17 mouse cellular contexts compared by ENCODE assay signal in genomic region chr6:91646822-91647221, GRCm38 (mm10). TPM values are rescaled to one million over a fixed set of nuclear protein-coding genes. Genes with fewer than 3 reads are reported as not detected.
A peak's percentile ranks its signal among the peaks of the same experiment; 100 is the strongest.
DNase-seq lines count a peak whose midpoint lies in the region; ATAC-seq and TF ChIP-seq lines count a peak whose summit lies in the region.
"Had no signal": no experiment of that assay in that cellular context is flagged by ENCODE, and none has a peak within 500 bp of the region (broad histone marks: within the 10 kb centered on the region; RNA-seq: fewer than 3 reads in every experiment).

No protein-coding gene starts in this region.

- no peaks in the 10 kb centered on the region for H3K9me3 ChIP-seq in heart, embryonic 10.5 days
- no peaks in the 10 kb centered on the region for H3K9me3 ChIP-seq in hindbrain, embryonic 10.5 days
- no peaks in the 10 kb centered on the region for H3K9me3 ChIP-seq in hindbrain, embryonic 12.5 days (replicated peaks)
- H3K9me3 ChIP-seq in kidney, embryonic 15.5 days (replicated peaks) = no peaks in the 10 kb centered on the region
- H3K9me3 ChIP-seq: forebrain, embryonic 15.5 days had no signal

- TF ChIP-seq CTCF in heart, adult 2 months (IDR thresholded peaks at IDR 0.05) = no peak
- no peak for TF ChIP-seq CTCF in C2C12 (IDR thresholded peaks at IDR 0.05; ENCODE audit: control insufficient read depth, insufficient read depth, insufficient read length)

- intact Hi-C loops in heart, adult 2 months (cut with DNase I) = no loop called here

- DNase-seq in heart, embryonic 10.5 days (ENCODE audit: low spot score) = no peak
- no peak for DNase-seq in heart, adult 2 months
- DNase-seq in hindbrain, embryonic 10.5 days (ENCODE audit: low spot score) = no peak
- no peak for DNase-seq in cerebellum, adult 9-10 months
- DNase-seq in embryo, embryonic 11 days = no peak
- DNase-seq: adrenal gland, postnatal 25 days; cerebellum, adult 18-20 months; heart, adult 11 months; lung, adult 18-20 months; thymus, postnatal 25 days had no signal

- H3K4me2 ChIP-seq in hindbrain, embryonic 12.5 days (replicated peaks) = no peak overlapping the region
- no peak overlapping the region for H3K4me2 ChIP-seq in kidney, embryonic 15.5 days
- H3K4me2 ChIP-seq: forebrain, embryonic 15.5 days had no signal

- peak overlapping the region; percentile 63 for H3K27ac ChIP-seq in heart, embryonic 10.5 days
- H3K27ac ChIP-seq in heart, adult 2 months = no peak overlapping the region
- 0 out of 2 replicates have a peak overlapping the region, but pooled peaks have one; percentile 41 for H3K27ac ChIP-seq in hindbrain, embryonic 10.5 days
- H3K27ac ChIP-seq in hindbrain, embryonic 12.5 days = no peak overlapping the region
- H3K27ac ChIP-seq in kidney, embryonic 15.5 days = no peak overlapping the region
- H3K27ac ChIP-seq: forebrain, embryonic 15.5 days; hindbrain, postnatal 0 days had no signal

- no peaks in the 10 kb centered on the region for H3K36me3 ChIP-seq in heart, embryonic 10.5 days
- no peaks in the 10 kb centered on the region for H3K36me3 ChIP-seq in heart, adult 2 months (ENCODE audit: control insufficient read depth, insufficient read depth, low read length)
- H3K36me3 ChIP-seq in hindbrain, embryonic 10.5 days = no peaks in the 10 kb centered on the region
- H3K36me3 ChIP-seq in hindbrain, embryonic 12.5 days = no peaks in the 10 kb centered on the region
- no peaks in the 10 kb centered on the region for H3K36me3 ChIP-seq in C2C12 (ENCODE audit: control insufficient read depth, insufficient read depth)
- no peaks in the 10 kb centered on the region for H3K36me3 ChIP-seq in kidney, embryonic 15.5 days
- H3K36me3 ChIP-seq: forebrain, embryonic 15.5 days had no signal

- peaks cover 37% of the 10 kb centered on the region for H3K27me3 ChIP-seq in heart, embryonic 10.5 days (ENCODE audit: insufficient read depth, poor library complexity, severe bottlenecking)
- H3K27me3 ChIP-seq in heart, adult 2 months (ENCODE audit: control insufficient read depth, insufficient read depth, low read length) = no peaks in the 10 kb centered on the region
- no peaks in the 10 kb centered on the region for H3K27me3 ChIP-seq in hindbrain, embryonic 10.5 days (ENCODE audit: insufficient read depth, poor library complexity, severe bottlenecking)
- no peaks in the 10 kb centered on the region for H3K27me3 ChIP-seq in hindbrain, embryonic 12.5 days
- H3K27me3 ChIP-seq in C2C12 (ENCODE audit: control insufficient read depth, insufficient read depth, insufficient read length) = no peaks in the 10 kb centered on the region
- H3K27me3 ChIP-seq in kidney, embryonic 15.5 days = no peaks in the 10 kb centered on the region
- H3K27me3 ChIP-seq: forebrain, embryonic 15.5 days; Patski had no signal

- TF ChIP-seq POLR2A in heart, adult 2 months (IDR thresholded peaks at IDR 0.05; ENCODE audit: insufficient read depth, low read depth, low read length) = no peak

- peak overlapping the region; percentile 3 for H3ac ChIP-seq in C2C12 (ENCODE audit: control insufficient read depth, insufficient read length, low read depth)

- no peak overlapping the region for H3K4me3 ChIP-seq in heart, embryonic 10.5 days
- no peak overlapping the region for H3K4me3 ChIP-seq in heart, adult 2 months
- H3K4me3 ChIP-seq in hindbrain, embryonic 10.5 days = no peak overlapping the region
- H3K4me3 ChIP-seq in hindbrain, embryonic 12.5 days = no peak overlapping the region
- H3K4me3 ChIP-seq in C2C12 (ENCODE audit: insufficient read depth, poor library complexity, severe bottlenecking) = no peak overlapping the region
- H3K4me3 ChIP-seq in kidney, embryonic 15.5 days (replicated peaks) = no peak overlapping the region
- H3K4me3 ChIP-seq: forebrain, embryonic 15.5 days had no signal

- H3K79me2 ChIP-seq in heart, adult 2 months (replicated peaks; ENCODE audit: control insufficient read depth, insufficient read depth, low read length) = no peaks in the 10 kb centered on the region
- H3K79me2 ChIP-seq in C2C12 (ENCODE audit: control insufficient read depth, insufficient read depth) = no peaks in the 10 kb centered on the region

- no peak overlapping the region for H3K9ac ChIP-seq in heart, adult 2 months (ENCODE audit: low read depth, low read length)
- H3K9ac ChIP-seq in hindbrain, embryonic 12.5 days = no peak overlapping the region
- no peak overlapping the region for H3K9ac ChIP-seq in kidney, embryonic 15.5 days
- H3K9ac ChIP-seq: forebrain, embryonic 15.5 days had no signal

- H3K4me1 ChIP-seq in heart, embryonic 10.5 days = peaks cover 48% of the 10 kb centered on the region
- peaks cover 2% of the 10 kb centered on the region for H3K4me1 ChIP-seq in heart, adult 2 months (ENCODE audit: control insufficient read depth, insufficient read depth, low read length)
- H3K4me1 ChIP-seq in hindbrain, embryonic 10.5 days (replicated peaks) = peaks cover 24% of the 10 kb centered on the region
- H3K4me1 ChIP-seq in hindbrain, embryonic 12.5 days = 0 out of 2 replicates have a peak, but pooled peaks cover 2% of the 10 kb centered on the region
- H3K4me1 ChIP-seq in kidney, embryonic 15.5 days = peaks cover 8% of the 10 kb centered on the region

- TF ChIP-seq EP300 in heart, adult 2 months (IDR thresholded peaks at IDR 0.05; ENCODE audit: insufficient read depth, low read depth, low read length) = no peak

- ATAC-seq in hindbrain, embryonic 12.5 days (ENCODE audit: low FRiP score) = no peak
- ATAC-seq in kidney, embryonic 15.5 days (replicated peaks; ENCODE audit: low FRiP score) = 0 out of 2 replicates have a peak, but pooled peaks have one; percentile 19
- ATAC-seq: activated CD4-positive, CD25-positive, alpha-beta regulatory T cell, adult 4 months had no signal

- H3K79me3 ChIP-seq in C2C12 (ENCODE audit: low read depth) = no peaks in the 10 kb centered on the region

- WGBS in heart, embryonic 10.5 days = 52% methylated on average over 4 of the region's 4 CpGs
- WGBS in heart, adult 2 months = 81% methylated on average over 4 of the region's 4 CpGs
- WGBS in hindbrain, embryonic 10.5 days = 74% methylated on average over 4 of the region's 4 CpGs
- 78% methylated on average over 4 of the region's 4 CpGs for WGBS in hindbrain, embryonic 12.5 days
- WGBS in kidney, embryonic 15.5 days = 48% methylated on average over 4 of the region's 4 CpGs

TF ChIP-seq in C2C12, 6 proteins besides CTCF, POLR2A, EP300 and RAD21:
- TF ChIP-seq FOSL1 (IDR thresholded peaks at IDR 0.05; ENCODE audit: insufficient read depth, low read length, poor library complexity, severe bottlenecking) (no peak), MYOD1 (IDR thresholded peaks at IDR 0.05; ENCODE audit: control insufficient read depth, insufficient read length, low read depth) (no peak), CEBPB (IDR thresholded peaks at IDR 0.05; ENCODE audit: low read depth) (no peak), MAX (IDR thresholded peaks at IDR 0.05) (no peak), USF1 (IDR thresholded peaks at IDR 0.05; ENCODE audit: low read depth) (no peak), MYOG (IDR thresholded peaks at IDR 0.05; ENCODE audit: control insufficient read depth, extremely low read depth, insufficient read length) (no peak)
TF ChIP-seq in C2C12: peak in this region for 0.

RNA-seq across cellular contexts. Expression of gene Slc6a6, which starts 37.0 kb away (rescaled TPM):
- polyA plus RNA-seq in heart, embryonic 10.5 days (2016; fragmentation: Nextera tagmentation; extraction: Ambion mirVana) = 56.6 and 69.3 TPM in 2 replicates
- 10 to 100 TPM; 56.4 to 96.9 TPM for total RNA-seq in heart, adult 2 months (2021)
- 86.2 and 118 TPM in 2 replicates for polyA plus RNA-seq in heart, adult 2 months (2012; rRNA removed)
- 58.9 and 60.0 TPM in 2 replicates for polyA plus RNA-seq in hindbrain, embryonic 10.5 days (2016; fragmentation: Nextera tagmentation; extraction: Ambion mirVana)
- polyA plus RNA-seq in hindbrain, embryonic 12.5 days (2016; fragmentation: Nextera tagmentation; extraction: Ambion mirVana) = 70.2 and 78.0 TPM in 2 replicates
- 97.0 TPM for polyA plus RNA-seq in C2C12 (2012; fragmentation: generic; extraction: Trizol)
- polyA plus RNA-seq in kidney, embryonic 15.5 days (2015; fragmentation: Nextera tagmentation; extraction: Ambion mirVana) = 84.0 and 87.2 TPM in 2 replicates

Comparison
In these comparisons a context has a peak if more than half of its experiments do, and no peak if none do; other contexts are left out.
1. H3K27ac ChIP-seq: peak in heart, embryonic 10.5 days (single experiment) and hindbrain, embryonic 10.5 days (single experiment); none in heart, adult 2 months (single experiment), hindbrain, embryonic 12.5 days (single experiment) and kidney, embryonic 15.5 days (single experiment).